Mouse (Mus musculus) layer of hippocampus, adult 9-11 months (tissue): Measurements from ENCODE around the gene Clvs2.
A peak's percentile ranks its signal among the peaks of the same experiment; 100 is the strongest.

ENCODE experiments used
- DNase-seq: peaks from one replicate; pipeline ENCODE4 v3.0.0; 2022

Gene Clvs2

DNA sequence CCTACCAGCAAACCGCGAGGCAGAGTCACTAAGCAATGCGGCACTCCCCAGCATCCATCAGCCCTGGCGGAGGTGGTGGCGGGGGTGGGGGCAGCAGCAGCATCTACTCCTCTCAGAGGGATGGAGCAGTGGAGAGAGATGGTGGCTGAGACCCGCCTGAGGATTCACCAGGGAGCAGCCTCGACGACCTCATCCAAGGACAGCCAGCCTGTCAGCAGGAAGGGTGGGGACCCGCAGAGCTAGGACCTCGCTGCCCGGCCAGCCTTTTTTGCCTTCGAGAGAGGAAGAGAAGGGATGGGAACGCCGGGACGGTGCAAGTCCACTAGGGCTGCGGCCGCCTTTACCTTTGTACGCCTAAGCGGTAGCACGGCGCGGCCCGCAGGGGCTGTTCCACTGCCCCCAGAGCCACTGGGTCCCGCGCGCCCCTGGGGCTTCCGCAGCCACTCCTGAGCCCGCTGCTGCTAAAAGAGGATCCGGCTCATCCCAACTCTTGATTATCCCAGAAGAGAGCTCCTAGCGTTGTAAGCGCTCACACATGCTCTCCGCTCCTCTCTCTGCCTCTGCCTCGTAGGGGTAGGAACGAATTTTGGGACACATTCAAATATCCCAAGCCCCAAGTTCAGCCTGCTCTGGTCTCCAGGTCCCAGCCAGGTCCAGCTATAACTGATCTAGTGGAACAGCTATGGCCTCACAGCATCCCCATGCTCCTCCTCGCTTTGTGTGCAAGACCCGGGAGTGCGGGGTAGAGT, at the start of gene Clvs2:
Gene Clvs2, minus strand, starts transcription at position 639 of the 749 bp plus-strand sequence.
- DNase-seq = peak; percentile 90

- peak; percentile 85 for DNase-seq
Observed at GRCm38 (mm10) chr10:33653142-33653541, 28.6 kb upstream of the Clvs2 start.

GRCm38 (mm10) chr10:33623577-33623991, 985 bp downstream of the Clvs2 start:
- peak; percentile 36 for DNase-seq

DNA sequence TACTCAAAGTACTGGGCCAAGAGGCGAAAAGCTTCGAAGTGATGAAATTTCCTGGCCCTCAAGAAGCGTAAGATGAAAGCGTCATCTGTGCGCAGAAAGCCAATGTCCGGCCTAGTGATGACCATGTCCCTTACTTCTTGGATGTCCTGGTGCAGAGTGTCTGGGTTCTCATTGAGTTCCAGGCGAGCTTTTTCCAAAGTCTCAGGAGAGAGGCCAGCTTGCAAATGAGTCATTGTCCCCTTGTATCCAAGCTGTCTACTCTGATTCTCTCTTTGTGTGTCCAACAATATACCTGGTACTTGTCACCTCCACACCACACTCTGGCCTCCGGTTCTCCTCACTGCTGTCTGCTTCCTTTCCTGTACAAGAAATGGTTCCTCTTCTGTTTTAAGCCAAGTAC, 1.9 kb downstream of the Clvs2 start:
- DNase-seq = no peak

DNA sequence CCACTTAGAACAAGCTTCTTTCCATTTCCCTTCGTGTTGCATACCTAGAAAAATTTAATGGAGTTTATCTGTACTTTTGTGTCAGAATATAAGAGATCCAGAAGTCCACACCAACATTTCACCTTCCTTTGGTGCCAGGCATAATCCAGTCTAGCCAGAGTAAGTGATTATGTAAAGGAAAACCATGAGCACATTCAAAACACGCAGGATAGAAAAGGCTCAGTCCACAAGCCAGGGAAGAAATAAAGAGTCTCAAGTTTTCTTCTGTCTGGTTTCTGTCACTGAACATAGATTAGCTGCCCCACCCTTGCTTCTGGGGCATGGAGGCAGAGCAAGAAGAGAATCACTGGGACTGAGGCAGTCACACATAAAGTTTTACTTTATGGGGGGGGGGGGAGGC, 8.4 kb downstream of the Clvs2 start:
- DNase-seq = no peak

GRCm38 (mm10) chr10:33613197-33613596, 11.4 kb downstream of the Clvs2 start:
- DNase-seq = no peak

DNA sequence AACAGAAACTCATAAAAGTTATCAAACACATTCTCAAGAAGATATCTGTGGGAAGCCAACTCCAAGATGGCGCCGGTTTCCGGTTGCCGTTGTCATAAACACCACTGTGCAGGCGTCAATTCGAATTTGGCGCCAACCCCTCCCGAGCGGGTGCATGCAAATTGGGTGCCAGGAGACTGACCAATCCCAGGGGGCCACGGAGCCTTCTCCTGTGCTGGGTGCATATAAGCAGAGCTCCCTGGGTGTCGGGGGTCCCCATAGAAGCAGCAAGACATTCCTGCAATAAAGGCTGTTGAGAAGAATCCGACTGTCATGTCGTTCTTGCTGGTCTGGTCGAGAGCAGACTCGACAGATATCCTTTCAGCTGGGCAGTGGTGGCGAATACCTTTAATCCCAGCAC, 31.8 kb downstream of the Clvs2 start:
- no peak for DNase-seq

DNA sequence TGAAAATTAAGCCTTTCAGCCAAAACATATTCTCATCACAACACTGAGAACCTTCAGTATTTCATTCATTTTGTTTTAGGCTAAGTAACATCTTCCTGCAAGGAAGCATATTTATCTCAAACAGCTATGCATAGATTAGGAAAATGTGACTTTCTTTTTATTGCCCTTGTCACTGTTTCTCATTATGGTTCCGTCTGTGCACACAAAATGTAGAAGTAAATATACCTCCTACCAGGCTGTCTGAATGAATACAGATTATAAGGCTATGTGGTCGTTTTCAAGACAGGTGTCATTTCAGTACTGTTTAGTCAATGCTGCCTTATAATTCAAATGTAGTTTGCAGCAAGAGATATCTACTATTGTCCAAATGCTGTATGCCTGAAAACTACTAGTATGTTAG, 35.8 kb downstream of the Clvs2 start:
- DNase-seq = no peak

DNA sequence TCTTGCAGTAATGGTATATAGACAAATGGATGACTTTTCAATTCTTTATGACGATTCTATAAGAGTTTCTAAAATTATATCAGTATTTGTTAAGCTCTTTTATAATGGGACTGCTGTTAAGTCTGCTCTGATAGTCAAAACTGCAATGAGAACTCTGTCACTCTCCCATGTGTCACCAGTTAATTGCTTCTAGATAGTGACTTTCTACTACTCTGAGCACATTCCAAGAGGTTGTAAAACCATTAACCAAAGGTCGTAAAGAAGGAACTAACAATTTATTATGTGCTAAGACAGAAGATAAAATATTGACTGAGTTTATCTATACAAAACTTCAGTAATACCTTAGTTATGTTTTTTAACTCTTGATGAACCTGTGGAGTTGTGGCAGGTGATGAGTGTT, 37.5 kb downstream of the Clvs2 start:
- DNase-seq = no peak

DNA sequence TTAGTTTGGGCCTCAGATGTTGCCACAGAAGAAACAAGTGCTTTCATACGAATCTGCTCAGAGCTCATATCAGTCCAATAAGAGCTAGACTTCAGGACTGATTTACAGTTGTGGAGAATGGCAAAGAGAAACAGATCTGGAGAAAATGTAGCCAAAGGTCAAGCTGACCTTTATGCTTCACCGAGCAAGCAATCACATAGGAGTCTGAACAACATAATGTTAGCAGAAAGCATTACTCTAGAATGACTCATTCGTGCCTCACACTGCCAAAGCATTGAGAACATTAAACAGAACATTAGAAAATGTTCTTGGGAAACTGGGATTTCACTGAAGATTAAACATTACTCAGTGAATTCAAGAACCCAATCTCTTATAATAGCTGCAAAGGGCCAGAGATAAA, 66.5 kb downstream of the Clvs2 start:
- peak; percentile 37 for DNase-seq

GRCm38 (mm10) chr10:33540331-33540730, 84.2 kb downstream of the Clvs2 start:
- peak; percentile 96 for DNase-seq
